Mouse (Mus musculus) neutrophil, adult 59 days (primary cell): ENCODE data around the gene Rab11fip3. TPM values are rescaled to one million over a fixed set of nuclear protein-coding genes. Genes with fewer than 3 reads are reported as not detected.

Experiments
- total RNA-seq, 2 experiments: library from RNA; stranded (reverse); gene quantifications; 1 replicate in 1 of 2; 2 replicates in 1 of 2; pipeline ENCODE4 v1.2.4; 2023

The Rab11fip3 gene
- total RNA-seq, result 1 to 10 TPM; 1.5 to 2.1 TPM

DNA sequence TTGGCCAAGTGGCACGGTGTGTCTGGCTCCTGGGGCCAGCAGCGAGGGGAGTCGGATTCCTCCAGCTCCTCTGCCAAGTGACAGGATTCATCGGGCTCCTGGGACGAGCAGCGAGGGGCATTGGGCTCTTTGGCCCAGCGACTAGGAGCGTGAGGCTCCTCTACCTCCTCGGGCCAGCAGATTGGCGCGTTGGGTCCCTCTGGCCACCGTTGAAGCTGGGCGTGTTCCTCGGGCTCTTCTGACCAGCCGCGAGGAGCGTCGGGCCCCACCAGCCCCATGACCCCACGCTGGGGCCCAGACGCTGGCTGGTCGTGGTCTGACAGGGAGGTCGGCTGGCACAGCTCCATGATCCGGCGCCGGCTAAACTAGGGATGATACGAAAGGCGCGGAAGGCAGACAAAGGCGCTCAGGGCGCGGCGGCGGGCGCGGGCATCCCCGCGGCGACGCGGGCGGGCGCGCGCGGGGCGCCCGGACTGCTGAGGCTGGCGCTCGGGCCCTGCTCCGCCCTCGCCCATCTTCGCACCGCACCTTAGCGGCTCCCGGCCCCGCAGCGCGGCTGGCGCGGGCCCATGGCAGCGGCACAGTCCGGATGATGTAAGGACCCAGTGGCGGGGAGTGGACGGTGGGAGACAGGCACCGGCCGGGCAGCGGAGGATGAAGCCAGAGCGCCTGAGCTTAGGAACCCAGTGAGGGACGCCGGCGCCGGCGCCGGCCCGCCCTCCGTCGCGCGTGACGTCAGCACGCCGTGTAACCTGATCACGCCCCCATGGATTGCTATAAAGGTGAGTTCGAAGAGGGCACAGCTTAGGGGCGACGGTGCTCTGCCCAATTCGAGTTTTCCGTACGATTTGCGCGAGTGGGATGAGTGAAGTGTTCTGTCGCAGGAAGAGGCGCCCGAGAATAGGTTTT is at the start of gene Rab11fip3:
Gene Rab11fip3, minus strand, starts transcription at position 725 of the 909 bp plus-strand sequence.

DNA sequence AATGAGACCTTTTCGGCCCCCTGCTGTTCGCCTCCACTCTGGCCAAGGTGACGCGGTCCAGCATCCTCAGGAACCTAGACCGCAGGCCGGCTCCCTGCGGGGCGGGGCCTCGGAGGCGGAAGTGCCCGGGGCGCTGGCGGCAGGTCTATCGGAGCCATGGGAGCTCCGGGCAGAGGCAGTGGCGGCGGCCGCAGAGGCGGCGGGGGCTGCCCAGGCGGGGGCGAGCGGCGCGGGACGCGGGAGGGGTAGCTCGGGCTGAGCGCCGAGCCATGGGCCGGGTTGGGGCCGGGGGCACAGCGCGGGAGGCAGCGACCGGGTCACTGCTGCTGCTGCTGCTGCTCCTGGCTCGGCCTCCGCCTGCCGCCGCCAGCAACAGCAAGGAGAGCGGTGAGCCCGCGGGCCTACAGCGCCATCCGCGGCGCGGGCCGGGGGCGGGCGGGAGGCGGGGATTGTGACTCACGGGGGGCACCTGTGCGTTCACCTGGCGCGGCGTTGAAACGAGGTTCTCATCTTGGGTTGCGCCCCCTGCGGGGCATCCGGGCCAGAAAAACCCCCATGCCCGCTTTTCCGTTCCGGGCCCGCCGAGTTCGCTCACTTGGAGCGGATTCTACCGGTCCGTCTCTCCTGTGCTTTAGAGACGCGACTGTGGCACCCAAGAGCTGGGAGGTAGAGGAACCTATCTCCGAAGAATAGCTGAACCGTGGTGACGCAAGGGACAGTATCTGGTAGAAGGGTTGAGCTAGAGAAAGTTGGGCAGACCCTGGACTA is 44.0 kb upstream of the Rab11fip3 start, which contains the start of gene Tmem8:
Gene Tmem8, plus strand, starts transcription at position 119 of the 768 bp plus-strand sequence.

DNA sequence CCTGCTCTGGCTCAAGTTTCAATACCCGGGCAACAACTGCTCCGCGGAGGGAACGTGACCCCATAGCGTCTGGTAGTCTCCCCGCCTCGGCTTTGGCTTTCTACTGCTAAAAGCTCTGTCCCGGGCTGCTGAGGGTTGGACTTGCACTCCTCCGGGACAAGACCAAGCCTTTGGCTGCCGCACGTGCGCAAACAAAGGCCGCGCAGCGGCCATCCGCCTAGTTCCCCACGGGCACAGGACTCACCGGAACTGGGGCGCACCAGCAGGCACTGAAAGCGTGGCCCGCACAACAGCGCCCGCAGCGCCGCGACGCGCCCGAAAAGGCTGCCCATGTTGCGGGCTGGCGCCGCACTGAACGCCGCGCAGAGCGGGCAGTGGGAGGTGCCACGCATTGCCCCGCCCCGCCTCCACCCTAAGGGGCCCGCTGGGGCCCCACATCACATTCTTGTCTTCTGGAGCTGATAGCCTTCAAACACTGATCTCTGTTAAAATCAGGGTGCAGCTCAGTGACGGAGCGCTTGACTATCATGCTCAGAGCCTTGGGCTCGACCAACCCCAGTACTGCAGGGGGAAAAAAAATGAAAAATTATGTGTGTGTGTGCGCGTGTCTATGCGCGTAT is 25.9 kb upstream of the Rab11fip3 start, which contains the start of gene Nme4:
Gene Nme4, minus strand, starts transcription at position 482 of the 620 bp plus-strand sequence.

GRCm38 (mm10) chr17:26089905-26090632 is 20.7 kb upstream of the Rab11fip3 start, which contains the start of gene Decr2:
TSS of gene Decr2 (minus strand) at chr17:26090337.

GRCm38 (mm10) chr17:25985306-25986294 is 83.8 kb downstream of the Rab11fip3 start, which contains the start of gene Capn15:
TSS of gene Capn15 (minus strand) at chr17:25985796.

GRCm38 (mm10) chr17:25951803-25952623 is 117.3 kb downstream of the Rab11fip3 start, which contains the start of gene A930017K11Rik:
TSS of gene A930017K11Rik (minus strand) at chr17:25952565.

DNA sequence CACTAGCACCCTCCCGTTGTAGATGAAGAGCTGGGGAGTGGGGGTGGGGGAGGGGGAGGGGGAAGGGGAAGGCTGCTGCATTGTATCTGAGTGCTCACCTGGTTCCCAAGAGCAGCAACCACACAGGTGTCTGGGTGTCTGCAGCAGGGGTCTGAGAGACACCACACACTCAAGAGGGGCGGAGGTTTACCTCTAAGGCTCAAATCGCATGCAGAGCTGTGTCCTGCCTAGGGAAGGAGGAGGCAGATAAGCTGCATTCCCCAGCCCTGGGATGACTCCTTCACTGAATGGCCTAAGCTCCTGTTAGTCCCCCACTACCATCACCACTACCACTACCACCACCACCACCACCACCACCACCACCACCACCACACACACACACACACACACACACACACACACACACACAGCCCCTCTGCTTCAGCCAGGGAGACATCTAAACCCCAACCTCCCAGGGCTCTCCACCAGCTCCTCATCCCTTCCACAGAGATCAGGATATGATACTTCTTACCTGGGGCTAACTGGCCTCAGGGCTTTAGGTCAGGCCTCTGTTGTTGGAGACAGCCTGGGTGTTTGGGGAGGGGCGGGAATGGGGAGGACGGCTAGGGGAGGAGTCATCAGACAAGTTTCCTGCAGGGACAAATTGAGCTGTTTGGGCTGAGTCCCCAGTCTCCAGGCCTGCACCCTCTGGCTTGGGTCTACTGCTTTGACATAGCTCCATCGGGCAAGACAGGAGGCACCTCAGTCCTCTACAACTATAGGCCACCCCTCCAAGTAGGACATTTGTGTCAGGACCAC is 124.8 kb downstream of the Rab11fip3 start, which contains the start of the genes Pigq and Nhlrc4:
Gene Pigq, minus strand, starts transcription at position 571 of the 798 bp plus-strand sequence.
Gene Nhlrc4, minus strand, starts transcription at position 596 of the 798 bp plus-strand sequence.

Other genes with a start within 250 kb of the Rab11fip3 start
- gene Wdr24, start 245.9 kb downstream of the Rab11fip3 start, total RNA-seq, result 10 to 100 TPM; 12.5 to 13.4 TPM
- gene Jmjd8, start 240.7 kb downstream of the Rab11fip3 start, total RNA-seq, result 10 to 100 TPM; 10.6 to 14.6 TPM
- gene Stub1, start 236.2 kb downstream of the Rab11fip3 start, total RNA-seq, result 10 to 100 TPM; 43.4 to 51.8 TPM
- 1 to 10 TPM; 1.2 to 2.7 TPM for gene Rhbdl1, start 232.3 kb downstream of the Rab11fip3 start, total RNA-seq
- gene Gm20683, start 227.8 kb downstream of the Rab11fip3 start, total RNA-seq, result 1 to 10 TPM; 1.3 to 1.8 TPM
- 10 to 100 TPM; 26.9 to 30.9 TPM for gene Rhot2, start 224.7 kb downstream of the Rab11fip3 start, total RNA-seq
- 10 to 100 TPM; 20.0 to 21.9 TPM for gene Wdr90, start 208.1 kb downstream of the Rab11fip3 start, total RNA-seq
- gene Mcrip2, start 200.8 kb downstream of the Rab11fip3 start, total RNA-seq, result 1 to 10 TPM; 3.5 to 4.6 TPM
- gene Mettl26, start 194.5 kb downstream of the Rab11fip3 start, total RNA-seq, result 10 to 100 TPM; 10.1 to 10.6 TPM
- 1 to 10 TPM; 3.2 to 4.9 TPM for gene Wfikkn1, start 188.7 kb downstream of the Rab11fip3 start, total RNA-seq
- gene Rab40c, start 149.8 kb downstream of the Rab11fip3 start, total RNA-seq, result 10 to 100 TPM; 16.9 to 19.1 TPM
- gene Pigq, start 124.6 kb downstream of the Rab11fip3 start, total RNA-seq, result 10 to 100 TPM; 45.9 to 71.2 TPM
- gene Nhlrc4, start 124.6 kb downstream of the Rab11fip3 start, total RNA-seq, result under 1 TPM in 1 of 2 experiments, not detected in 1; 0.22 TPM
- not detected for gene A930017K11Rik, start 117.0 kb downstream of the Rab11fip3 start, total RNA-seq
- gene Capn15, start 83.8 kb downstream of the Rab11fip3 start, total RNA-seq, result 10 to 100 TPM; 13.5 to 19.1 TPM
- gene Decr2, start 20.8 kb upstream of the Rab11fip3 start, total RNA-seq, result 1 to 10 TPM; 4.0 TPM
- gene Nme4, start 26.0 kb upstream of the Rab11fip3 start, total RNA-seq, result 1 to 10 TPM; 2.3 to 4.5 TPM
- gene Tmem8, start 43.7 kb upstream of the Rab11fip3 start, total RNA-seq, result 10 to 100 TPM; 59.5 to 72.0 TPM
- gene Mrpl28, start 53.9 kb upstream of the Rab11fip3 start, total RNA-seq, result 10 to 100 TPM; 32.3 to 32.6 TPM
- gene Axin1, start 69.1 kb upstream of the Rab11fip3 start, total RNA-seq, result 10 to 100 TPM; 39.0 to 40.7 TPM
- gene Pdia2, start 129.5 kb upstream of the Rab11fip3 start, total RNA-seq, result 1 to 10 TPM; 1.5 to 3.1 TPM
- under 1 TPM in 1 of 2 experiments, not detected in 1; 0.77 TPM for gene Rgs11, start 133.4 kb upstream of the Rab11fip3 start, total RNA-seq
- under 1 TPM in 1 of 2 experiments, not detected in 1; 0.58 TPM for gene Arhgdig, start 138.2 kb upstream of the Rab11fip3 start, total RNA-seq
- 10 to 100 TPM; 69.6 TPM for gene Fam234a, start 174.7 kb upstream of the Rab11fip3 start, total RNA-seq
- 10 to 100 TPM; 34.7 to 38.0 TPM for gene Luc7l, start 183.3 kb upstream of the Rab11fip3 start, total RNA-seq